12 mouse cellular contexts compared by ENCODE assay signal in genomic region chr1:86265060-86265459, GRCm38 (mm10). TPM values are rescaled to one million over a fixed set of nuclear protein-coding genes. Genes with fewer than 3 reads are reported as not detected.
DNase-seq lines count a peak whose midpoint lies in the region.
"Had no signal": no experiment of that assay in that cellular context is flagged by ENCODE, and none has a peak within 500 bp of the region (broad histone marks: within the 10 kb centered on the region; RNA-seq: fewer than 3 reads in every experiment).

No protein-coding gene starts in this region.

- DNase-seq in spleen, postnatal 36 days (ENCODE audit: low spot score in 2 of 2), result peak; percentile 73 to 78
- DNase-seq in spleen, postnatal 14 days (ENCODE audit: low spot score in 2 of 2), result no peak
- DNase-seq in induced T-regulatory cell, adult 2 months (ENCODE audit: low read depth), result peak; percentile 50
- peak; percentile 16 for DNase-seq in thymus, postnatal 0 days (ENCODE audit: low spot score)
- no peak for DNase-seq in Muller cell, postnatal 12 days (ENCODE audit: inconsistent ontology term)
- no peak for DNase-seq in adrenal gland, adult (ENCODE audit: inconsistent age in 2 of 2, low spot score in 1 of 2)
- DNase-seq in adrenal gland, adult 18-20 months (ENCODE audit: low spot score in 2 of 2), result no peak
- DNase-seq: adrenal gland, adult 8-10 months; cerebellum, adult 9-10 months; kidney, adult 18-20 months had no signal

RNA-seq across cellular contexts. Expression of gene B3gnt7, which starts 37.6 kb away (rescaled TPM):
- 0.66 and 0.98 TPM in 2 replicates for polyA plus RNA-seq in thymus, postnatal 0 days (2015; fragmentation: Nextera tagmentation; extraction: Ambion mirVana)
- under 1 TPM in 1 of 2 experiments, not detected in 1; 0.54 TPM for total RNA-seq in adrenal gland, adult 18-20 months (2021)
- total RNA-seq: MEL had no signal
- polyA plus RNA-seq: myocyte had no signal

Comparison
In these comparisons a context has a peak if more than half of its experiments do, and no peak if none do; other contexts are left out.
1. DNase-seq: peak in spleen, postnatal 36 days (2 of 2), induced T-regulatory cell, adult 2 months (single experiment) and thymus, postnatal 0 days (single experiment); none in spleen, postnatal 14 days (0 of 2), Muller cell, postnatal 12 days (single experiment), adrenal gland, adult (0 of 2) and adrenal gland, adult 18-20 months (0 of 2).